20 mouse cellular contexts compared by ENCODE assay signal in the genomic region with DNA sequence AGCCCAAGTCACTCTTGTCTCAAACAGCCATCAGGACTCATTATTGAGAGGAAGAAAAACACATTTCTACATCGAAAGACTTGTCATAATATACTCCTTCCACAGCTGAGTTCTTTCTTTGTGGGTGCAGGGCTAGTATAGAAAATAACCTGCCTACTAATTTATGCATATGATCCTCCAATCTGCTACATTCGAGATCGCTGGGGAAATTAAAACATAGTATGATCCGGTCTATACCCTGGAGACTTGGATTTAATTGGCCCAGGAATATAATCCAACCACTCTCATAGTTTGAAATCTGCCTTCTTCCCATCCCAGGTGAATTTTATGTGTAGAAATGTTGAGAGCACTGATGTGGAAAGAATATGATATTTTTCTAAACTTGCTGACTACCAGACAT.
"Had no signal": no experiment of that assay in that cellular context is flagged by ENCODE, and none has a peak within 500 bp of the region (broad histone marks: within the 10 kb centered on the region; RNA-seq: fewer than 3 reads in every experiment).

No protein-coding gene starts in this region.

- H3K4me1 ChIP-seq: limb, embryonic 10.5 days; limb, embryonic 13.5 days; liver, embryonic 12.5 days; liver, embryonic 15.5 days; lung, embryonic 15.5 days; neural tube, embryonic 12.5 days; neural tube, embryonic 15.5 days had no signal

- H3K27ac ChIP-seq: limb, embryonic 10.5 days; limb, embryonic 13.5 days; liver, embryonic 12.5 days; liver, embryonic 15.5 days; lung, embryonic 15.5 days; neural tube, embryonic 12.5 days; neural tube, embryonic 15.5 days had no signal

- DNase-seq: kidney, adult 18-20 months; kidney, adult 9 months; kidney, postnatal 14 days; kidney, postnatal 4 days; layer of hippocampus, adult 9-11 months; liver; lung, adult 18-20 months; lung, postnatal 10 days; lung, postnatal 36 days; retina, postnatal 1 day; thymus, adult 18-20 months; thymus, postnatal 4 days had no signal

- H3K9ac ChIP-seq: limb, embryonic 13.5 days; liver, embryonic 12.5 days; liver, embryonic 15.5 days; lung, embryonic 15.5 days; neural tube, embryonic 12.5 days; neural tube, embryonic 15.5 days had no signal

- H3K9me3 ChIP-seq: limb, embryonic 10.5 days; limb, embryonic 13.5 days; liver, embryonic 12.5 days; liver, embryonic 15.5 days; lung, embryonic 15.5 days; neural tube, embryonic 12.5 days; neural tube, embryonic 15.5 days had no signal

- H3K4me2 ChIP-seq: limb, embryonic 13.5 days; liver, embryonic 12.5 days; liver, embryonic 15.5 days; lung, embryonic 15.5 days; neural tube, embryonic 12.5 days; neural tube, embryonic 15.5 days had no signal

- H3K36me3 ChIP-seq: limb, embryonic 10.5 days; limb, embryonic 13.5 days; liver, embryonic 12.5 days; liver, embryonic 15.5 days; lung, embryonic 15.5 days; neural tube, embryonic 12.5 days; neural tube, embryonic 15.5 days had no signal

- H3K4me3 ChIP-seq: limb, embryonic 10.5 days; limb, embryonic 13.5 days; liver, embryonic 12.5 days; liver, embryonic 15.5 days; lung, embryonic 15.5 days; neural tube, embryonic 12.5 days; neural tube, embryonic 15.5 days had no signal

- ATAC-seq: intestine, embryonic 16.5 days; liver, embryonic 12.5 days had no signal

- H3K27me3 ChIP-seq: limb, embryonic 13.5 days; liver, embryonic 12.5 days; liver, embryonic 15.5 days; lung, embryonic 15.5 days; neural tube, embryonic 12.5 days; neural tube, embryonic 15.5 days had no signal
